Mouse (Mus musculus) midbrain, embryonic 12.5 days (tissue): Measurements from ENCODE around the gene Aqp11. TPM values are rescaled to one million over a fixed set of nuclear protein-coding genes. Genes with fewer than 3 reads are reported as not detected.
A peak's percentile ranks its signal among the peaks of the same experiment; 100 is the strongest.

Experiments
- ATAC-seq: fragments of 200-750 bp; cut with Nextera tagmentation; 2 replicates; pipeline ENCODE4 v1.8.0; 2017; ENCODE audit warnings: low read depth, moderate TSS enrichment, moderate library complexity; ENCODE audit not compliant: low FRiP score
- H3K27ac ChIP-seq: fragments of 300-500 bp; sonication (generic); replicated peaks from 2 replicates; pipeline ENCODE4 v1.5.1; 2016; ENCODE audit warnings: mild to moderate bottlenecking
- H3K27me3 ChIP-seq: fragments of 300-500 bp; sonication (generic); 2 replicates; pipeline ENCODE4 v1.6.1; 2016; ENCODE audit warnings: mild to moderate bottlenecking
- H3K36me3 ChIP-seq: fragments of 300-500 bp; sonication (generic); 2 replicates; pipeline ENCODE4 v1.6.1; 2016
- H3K4me1 ChIP-seq: fragments of 300-500 bp; sonication (generic); 2 replicates; pipeline ENCODE4 v1.6.1; 2016
- H3K4me2 ChIP-seq: fragments of 300-500 bp; sonication (generic); replicated peaks from 2 replicates; pipeline ENCODE4 v1.6.1; 2016; ENCODE audit warnings: mild to moderate bottlenecking, moderate library complexity
- H3K4me3 ChIP-seq: fragments of 300-500 bp; sonication (generic); 2 replicates; pipeline ENCODE4 v1.5.1; 2016; ENCODE audit warnings: mild to moderate bottlenecking
- H3K9ac ChIP-seq: fragments of 300-500 bp; sonication (generic); replicated peaks from 2 replicates; pipeline ENCODE4 v1.6.1; 2016; ENCODE audit warnings: mild to moderate bottlenecking, moderate library complexity
- H3K9me3 ChIP-seq: fragments of 300-500 bp; sonication (generic); 2 replicates; pipeline ENCODE4 v1.6.1; 2016; ENCODE audit warnings: mild to moderate bottlenecking
- WGBS: fragments of 180-500 bp; shearing (Covaris S2); methylation state at CpG from one replicate; pipeline ENCODE4 v1.1.7; 2016; 5-methylcytosine and 5-hydroxymethylcytosine counted together
- polyA plus RNA-seq: library from polyadenylated mRNA; unstranded; fragments of >200 nt; fragmentation: Nextera tagmentation; extraction: Ambion mirVana; gene quantifications from 2 replicates; pipeline ENCODE4 v1.2.1, GENCODE M21; 2016

Aqp11 gene
- polyA plus RNA-seq, 1 experiment from 2014 or later = 5.7 TPM

DNA sequence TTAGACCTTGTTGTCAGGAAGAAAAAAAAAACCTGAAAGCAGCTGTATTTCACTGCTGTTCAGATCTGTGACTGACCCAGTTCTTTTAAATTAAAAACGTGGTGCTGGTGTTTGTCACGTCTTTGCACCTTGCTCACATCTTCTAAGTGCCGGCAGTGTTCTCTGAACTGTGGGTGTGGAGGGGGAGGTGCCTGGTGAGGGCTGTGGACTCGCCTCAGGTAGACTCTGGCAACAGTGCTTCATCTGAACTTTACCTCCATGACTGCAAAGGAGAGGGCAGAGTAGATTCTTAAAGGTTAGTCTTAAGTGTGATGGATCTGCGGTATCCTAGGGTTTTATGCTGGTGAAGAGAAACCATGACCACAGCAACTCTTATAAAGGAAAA, 27.9 kb upstream of the Aqp11 start:
- Histone ChIP-seq H3K27ac (no peak overlapping the region), H3K4me1 (no peaks in the 10 kb centered on the region), H3K9me3 (no peaks in the 10 kb centered on the region), H3K9ac (no peak overlapping the region), H3K4me2 (no peak overlapping the region), H3K27me3 (no peaks in the 10 kb centered on the region), H3K4me3 (no peak overlapping the region), H3K36me3 (no peaks in the 10 kb centered on the region)
- 86% methylated on average over 5 of the region's 5 CpGs for WGBS
- no peak for ATAC-seq

DNA sequence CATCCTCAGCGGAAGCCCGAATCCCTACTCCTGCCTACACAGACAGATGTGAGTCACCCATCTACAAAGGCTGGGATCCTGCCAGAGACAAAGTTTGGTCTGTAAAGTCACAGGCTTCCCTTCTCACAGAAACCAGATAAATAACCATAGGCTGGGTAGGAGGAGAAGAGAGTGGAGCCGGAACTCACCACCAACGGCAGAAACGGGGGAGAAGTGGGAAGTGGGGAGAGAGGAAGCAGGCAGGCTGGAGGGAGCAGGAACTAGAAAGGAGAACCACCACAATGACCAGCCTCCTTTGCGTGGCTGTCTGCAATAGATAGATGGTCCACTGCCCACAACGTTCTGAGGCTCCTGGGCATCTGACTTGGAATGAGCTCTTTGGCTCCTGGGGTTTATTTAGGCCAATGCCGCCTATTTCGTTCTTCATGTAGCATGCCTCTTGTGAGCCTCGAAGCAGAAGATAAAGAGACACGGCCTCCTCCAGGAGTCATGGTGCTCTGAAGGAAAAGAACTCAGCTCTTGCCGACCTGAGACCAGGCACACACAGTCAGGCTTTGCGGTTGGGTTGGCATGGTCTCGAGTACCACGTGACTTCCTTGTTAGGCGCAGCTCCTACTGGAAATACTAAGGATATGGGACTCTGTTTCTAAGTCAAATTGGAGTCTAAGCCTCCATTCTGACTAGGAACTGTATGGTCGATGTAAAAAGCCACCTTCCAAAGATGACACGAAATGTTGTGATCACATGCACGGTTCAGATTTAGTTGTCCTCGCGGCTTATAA, 27.3 kb upstream of the Aqp11 start:
- H3K4me2 ChIP-seq = no peak overlapping the region
- no peaks in the 10 kb centered on the region for H3K36me3 ChIP-seq
- H3K9me3 ChIP-seq = no peaks in the 10 kb centered on the region
- H3K4me3 ChIP-seq = no peak overlapping the region
- no peak overlapping the region for H3K27ac ChIP-seq
- H3K27me3 ChIP-seq = no peaks in the 10 kb centered on the region
- ATAC-seq = no peak
- H3K4me1 ChIP-seq = no peaks in the 10 kb centered on the region
- H3K9ac ChIP-seq = no peak overlapping the region
- 94% methylated on average over 21 of the region's 21 CpGs for WGBS

DNA sequence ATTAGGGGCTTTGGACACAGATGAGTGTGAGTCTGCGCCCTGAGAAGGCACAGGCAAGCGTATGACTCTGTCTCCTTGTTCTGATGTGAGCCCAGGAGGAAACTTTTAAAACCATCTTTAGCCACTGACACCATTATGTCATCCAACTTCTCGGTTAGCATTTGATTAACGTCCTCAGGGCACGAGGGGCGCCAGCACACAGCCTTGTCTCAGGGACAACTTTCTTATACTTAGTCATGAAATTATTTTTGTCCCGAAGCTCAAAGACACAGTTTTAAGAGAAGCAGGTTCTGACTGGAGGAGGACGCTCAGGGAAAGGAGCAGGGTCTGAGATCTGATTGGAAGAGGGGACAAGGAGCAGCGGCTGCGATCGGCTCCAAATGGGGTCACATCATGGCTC, 26.5 kb upstream of the Aqp11 start:
- no peaks in the 10 kb centered on the region for H3K9me3 ChIP-seq
- no peak overlapping the region for H3K27ac ChIP-seq
- no peak overlapping the region for H3K4me2 ChIP-seq
- ATAC-seq = no peak
- no peaks in the 10 kb centered on the region for H3K27me3 ChIP-seq
- H3K9ac ChIP-seq = no peak overlapping the region
- 89% methylated on average over 11 of the region's 11 CpGs for WGBS
- H3K36me3 ChIP-seq = no peaks in the 10 kb centered on the region
- no peaks in the 10 kb centered on the region for H3K4me1 ChIP-seq
- no peak overlapping the region for H3K4me3 ChIP-seq

- Histone ChIP-seq H3K27me3 (no peaks in the 10 kb centered on the region), H3K4me2 (peak overlapping the region; percentile 32), H3K9me3 (no peaks in the 10 kb centered on the region), H3K4me1 (peaks cover 11% of the 10 kb centered on the region; the same call in 1 of the 2 replicates), H3K4me3 (no peak overlapping the region; the same call in 1 of the 2 replicates), H3K27ac (peak overlapping the region; percentile 67), H3K36me3 (no peaks in the 10 kb centered on the region), H3K9ac (peak overlapping the region; percentile 29; the same call in 1 of the 2 replicates)
- ATAC-seq = peak; percentile 82
- 34% methylated on average over 18 of the region's 18 CpGs for WGBS
Observed at GRCm38 (mm10) chr7:97756967-97757881, 19.1 kb upstream of the Aqp11 start.

DNA sequence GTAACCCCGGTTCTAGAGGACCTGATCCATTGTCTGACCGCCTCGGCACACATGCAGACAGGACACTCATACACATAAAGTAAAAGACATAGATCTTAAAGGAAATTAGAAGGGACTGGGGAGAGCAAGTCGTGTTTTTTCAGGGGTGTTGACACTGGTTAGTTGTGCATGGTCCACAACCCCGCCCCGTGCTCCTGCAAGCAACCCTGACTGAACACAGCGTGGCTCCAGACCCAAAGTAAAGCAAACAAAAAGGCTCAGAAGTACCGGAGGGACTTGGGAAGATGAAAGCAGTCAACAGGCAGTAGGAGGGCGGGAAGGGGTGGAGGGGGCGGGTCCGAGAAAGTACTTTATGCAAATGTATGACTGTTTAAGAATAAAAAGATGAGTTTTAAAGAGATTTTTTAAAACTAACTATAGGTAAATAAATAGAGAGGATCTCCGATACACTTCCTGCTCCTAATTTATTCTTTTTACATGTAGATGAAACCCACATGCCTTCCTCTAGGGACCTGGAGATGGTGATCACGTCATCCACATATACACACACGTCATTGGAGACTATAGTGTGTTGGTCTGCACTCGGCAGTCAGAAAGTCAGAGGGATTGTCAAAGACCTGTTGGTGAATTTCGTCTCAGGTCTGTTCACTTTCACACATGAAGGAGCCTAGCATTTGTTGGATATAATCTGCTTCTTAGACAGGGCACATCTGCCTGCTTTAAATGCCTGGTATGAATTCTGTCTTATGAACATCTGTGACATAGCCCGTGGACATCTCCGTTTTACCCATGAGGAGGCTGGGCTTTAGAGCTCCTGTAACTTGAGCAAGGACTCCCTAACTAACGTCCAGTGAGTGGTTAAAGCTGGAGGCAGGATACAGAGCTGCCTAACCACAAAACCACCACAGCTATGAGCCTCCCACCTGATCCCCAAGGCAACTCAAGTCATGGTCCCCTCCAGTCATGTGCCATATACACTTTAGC, 11.4 kb upstream of the Aqp11 start:
- WGBS = 26% methylated on average over 19 of the region's 19 CpGs
- no peaks in the 10 kb centered on the region for H3K36me3 ChIP-seq
- H3K27ac ChIP-seq = no peak overlapping the region; the same call in 1 of the 2 replicates
- no peaks in the 10 kb centered on the region for H3K9me3 ChIP-seq
- peaks cover 14% of the 10 kb centered on the region for H3K4me1 ChIP-seq
- H3K9ac ChIP-seq = no peak overlapping the region
- H3K4me2 ChIP-seq = peak overlapping the region; percentile 32
- no peak overlapping the region for H3K4me3 ChIP-seq
- 0 out of 2 replicates have a peak, but pooled peaks have one; percentile 39 for ATAC-seq
- no peaks in the 10 kb centered on the region for H3K27me3 ChIP-seq

DNA sequence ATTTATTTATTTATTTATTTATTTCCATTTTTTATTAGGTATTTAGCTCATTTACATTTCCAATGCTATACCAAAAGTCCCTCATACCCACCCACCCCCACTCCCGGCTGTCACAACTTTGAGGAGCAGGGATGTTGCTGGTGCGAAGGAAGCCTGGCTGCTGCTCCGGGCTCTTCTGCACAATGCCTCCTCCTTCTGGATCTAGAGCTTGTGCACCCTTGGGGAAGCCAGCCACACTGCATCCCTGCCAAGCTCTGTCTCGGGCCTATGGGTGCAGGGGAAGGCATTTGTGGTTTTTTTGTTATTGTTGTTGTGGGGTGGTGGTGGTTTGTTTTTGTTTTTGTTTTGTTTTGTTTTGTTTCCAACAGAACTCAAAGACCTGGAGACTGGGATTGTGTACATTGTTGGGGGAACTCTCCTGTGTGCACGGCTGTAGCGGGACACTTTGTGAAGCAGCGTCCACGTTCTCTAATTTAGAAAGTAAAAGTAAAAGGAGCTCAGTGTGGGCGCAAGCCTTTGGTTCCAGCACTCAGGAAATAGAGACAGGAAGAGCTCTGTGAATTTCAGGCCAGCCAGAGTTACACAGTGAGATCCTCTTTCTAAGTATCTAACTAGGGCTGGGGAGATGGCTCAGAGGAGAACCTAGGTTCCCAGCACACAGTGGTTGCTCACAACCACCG, 10.6 kb upstream of the Aqp11 start:
- no peaks in the 10 kb centered on the region for H3K36me3 ChIP-seq
- H3K4me2 ChIP-seq = peak overlapping the region; percentile 32
- no peak overlapping the region for H3K4me3 ChIP-seq
- H3K9me3 ChIP-seq = no peaks in the 10 kb centered on the region
- H3K9ac ChIP-seq = no peak overlapping the region
- H3K27ac ChIP-seq = no peak overlapping the region
- peaks cover 14% of the 10 kb centered on the region for H3K4me1 ChIP-seq
- no peaks in the 10 kb centered on the region; the same call in 1 of the 2 replicates for H3K27me3 ChIP-seq
- 52% methylated on average over 10 of the region's 10 CpGs for WGBS
- peak; percentile 31 for ATAC-seq

GRCm38 (mm10) chr7:97747787-97748497, 9.9 kb upstream of the Aqp11 start:
- no peak overlapping the region for H3K9ac ChIP-seq
- no peaks in the 10 kb centered on the region for H3K9me3 ChIP-seq
- no peaks in the 10 kb centered on the region for H3K36me3 ChIP-seq
- no peak overlapping the region for H3K4me3 ChIP-seq
- H3K4me2 ChIP-seq = 0 out of 2 replicates have a peak overlapping the region, but pooled peaks have one; percentile 21
- peaks cover 14% of the 10 kb centered on the region for H3K4me1 ChIP-seq
- no peak overlapping the region for H3K27ac ChIP-seq
- WGBS = 27% methylated on average over 28 of the region's 28 CpGs
- no peaks in the 10 kb centered on the region; the same call in 1 of the 2 replicates for H3K27me3 ChIP-seq
- ATAC-seq = peak; percentile 73; the same call in 1 of the 2 replicates

DNA sequence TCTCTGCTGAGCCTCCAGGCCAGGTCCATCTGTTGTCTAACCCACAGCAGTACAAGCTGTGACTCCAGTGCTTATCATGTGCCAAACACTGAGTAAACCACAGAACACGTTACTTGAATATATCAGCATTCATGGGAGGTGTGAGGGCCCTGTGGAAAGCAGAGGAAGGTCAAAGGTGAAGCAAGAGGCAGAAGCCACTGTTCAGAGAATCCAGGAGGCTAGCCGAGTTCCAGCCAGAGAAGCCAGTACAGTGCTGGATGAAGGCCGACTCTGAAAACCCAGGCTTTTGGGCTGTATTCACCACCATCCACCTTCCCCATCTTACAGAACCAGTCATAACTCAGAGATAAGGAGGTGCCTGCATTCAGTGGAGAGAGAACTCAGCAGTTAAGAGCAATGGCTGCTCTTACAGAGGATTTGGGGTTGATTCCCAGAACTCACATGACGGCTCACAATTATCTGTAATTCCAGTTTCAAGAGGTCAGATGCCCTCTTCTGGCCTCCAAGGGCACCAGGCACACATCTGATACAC, 9.2 kb upstream of the Aqp11 start:
- H3K4me1 ChIP-seq = peaks cover 14% of the 10 kb centered on the region
- ATAC-seq = no peak
- no peak overlapping the region for H3K27ac ChIP-seq
- H3K9me3 ChIP-seq = no peaks in the 10 kb centered on the region
- H3K4me2 ChIP-seq = no peak overlapping the region
- H3K27me3 ChIP-seq = peaks cover 5% of the 10 kb centered on the region; the same call in 1 of the 2 replicates
- H3K4me3 ChIP-seq = no peak overlapping the region
- WGBS = 73% methylated on average over 4 of the region's 4 CpGs
- H3K36me3 ChIP-seq = no peaks in the 10 kb centered on the region
- H3K9ac ChIP-seq = no peak overlapping the region

DNA sequence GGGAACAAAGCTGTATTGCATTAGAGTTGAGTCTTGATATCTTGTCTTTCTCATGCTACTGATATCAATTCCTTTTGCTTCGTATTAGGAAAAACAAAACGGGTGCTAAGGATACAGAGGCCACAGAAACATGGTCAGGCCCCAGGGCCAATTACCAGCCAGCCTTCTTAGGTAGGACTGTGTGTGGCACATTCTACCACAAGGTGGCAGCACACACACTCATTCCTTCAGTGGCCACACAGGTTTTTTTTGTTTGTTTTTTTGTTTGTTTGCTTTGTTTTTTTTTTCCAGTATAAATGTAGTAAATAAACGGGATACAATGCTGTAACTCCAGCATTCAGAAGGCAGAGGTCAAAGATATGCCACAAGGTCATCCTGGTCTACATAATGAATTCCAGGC, 7.2 kb upstream of the Aqp11 start:
- no peak overlapping the region for H3K9ac ChIP-seq
- ATAC-seq = no peak
- H3K4me1 ChIP-seq = peaks cover 17% of the 10 kb centered on the region
- H3K27me3 ChIP-seq = peaks cover 5% of the 10 kb centered on the region; the same call in 1 of the 2 replicates
- no peaks in the 10 kb centered on the region for H3K36me3 ChIP-seq
- H3K4me2 ChIP-seq = no peak overlapping the region
- no peak overlapping the region for H3K27ac ChIP-seq
- H3K9me3 ChIP-seq = no peaks in the 10 kb centered on the region
- H3K4me3 ChIP-seq = no peak overlapping the region
- WGBS = 15% methylated on average over 3 of the region's 3 CpGs

DNA sequence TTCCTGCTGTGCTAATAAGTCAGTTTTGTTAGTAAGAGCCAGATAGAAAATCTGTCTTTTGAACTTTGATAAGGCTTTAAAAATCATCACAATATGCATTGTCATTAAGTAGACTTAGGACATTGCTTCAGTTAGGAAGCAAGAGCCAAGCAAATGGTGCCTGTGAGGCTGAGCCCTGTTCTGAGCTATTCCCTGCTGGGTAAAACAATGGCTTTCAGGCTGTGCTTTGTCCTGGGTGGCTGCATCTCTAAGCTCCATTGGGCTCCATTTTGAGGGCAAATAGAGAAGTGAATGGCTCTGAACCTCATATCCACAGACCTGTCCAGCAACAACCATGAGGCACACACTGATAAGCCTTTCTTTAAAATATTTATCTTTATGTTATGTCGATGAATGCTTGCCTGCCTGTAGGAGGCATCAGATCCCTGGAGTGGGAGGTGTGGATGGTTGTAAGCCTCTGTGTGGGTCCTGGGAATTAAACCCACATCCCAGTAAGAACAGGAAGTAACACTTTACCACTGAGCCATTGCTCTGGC, 3.7 kb upstream of the Aqp11 start:
- no peak overlapping the region for H3K9ac ChIP-seq
- H3K27ac ChIP-seq = no peak overlapping the region
- no peaks in the 10 kb centered on the region for H3K36me3 ChIP-seq
- WGBS = 8% methylated on average over 1 of the region's 1 CpGs
- H3K27me3 ChIP-seq = peaks cover 9% of the 10 kb centered on the region
- H3K9me3 ChIP-seq = no peaks in the 10 kb centered on the region
- H3K4me2 ChIP-seq = no peak overlapping the region
- no peak overlapping the region for H3K4me3 ChIP-seq
- no peak for ATAC-seq
- peaks cover 13% of the 10 kb centered on the region for H3K4me1 ChIP-seq
